Mouse (Mus musculus) liver, embryonic 14.5 days (tissue): Measurements from ENCODE around the gene Lmx1a. TPM values are rescaled to one million over a fixed set of nuclear protein-coding genes. Genes with fewer than 3 reads are reported as not detected.

Source experiments
- ATAC-seq: fragments of 200-750 bp; cut with Nextera tagmentation; 2 replicates; pipeline ENCODE4 v1.8.0; 2017; ENCODE audit warnings: moderate number of reproducible peaks, mild to moderate bottlenecking, moderate library complexity; ENCODE audit not compliant: insufficient read depth
- DNase-seq, 3 experiments: peaks; one replicate each; pipeline ENCODE4 v3.0.0-alpha.2; 2012 to 2013; ENCODE audit warnings: low read depth in 3 of 3, low spot score in 3 of 3
- H3K27ac ChIP-seq: fragments of 300-500 bp; sonication (generic); 2 replicates; pipeline ENCODE4 v1.5.1; 2014; ENCODE audit warnings: moderate library complexity, mild to moderate bottlenecking, control low read depth, inconsistent platforms
- H3K27me3 ChIP-seq: fragments of 300-500 bp; sonication (generic); 2 replicates; pipeline ENCODE4 v1.6.1; 2014; ENCODE audit warnings: mild to moderate bottlenecking, low read length, moderate library complexity; ENCODE audit not compliant: control insufficient read depth, insufficient read depth
- H3K36me3 ChIP-seq: fragments of 300-500 bp; sonication (generic); replicated peaks from 2 replicates; pipeline ENCODE4 v1.6.1; 2014; ENCODE audit warnings: low read depth; ENCODE audit not compliant: control insufficient read depth, insufficient read depth
- H3K4me1 ChIP-seq, 2 experiments: fragments of 200-500 bp in 1 of 2; fragments of 300-500 bp in 1 of 2; sonication (generic) in 1 of 2; replicated peaks; 2 replicates each; pipeline ENCODE4 v1.6.1; 2012 to 2014; ENCODE audit warnings: antibody characterized with exemption in 1 of 2, inconsistent platforms in 1 of 2, low read length in 1 of 2; ENCODE audit not compliant: control insufficient read depth in 2 of 2, insufficient read depth in 2 of 2
- H3K4me2 ChIP-seq: fragments of 300-500 bp; sonication (generic); 2 replicates; pipeline ENCODE4 v1.6.1; 2014; ENCODE audit warnings: low read depth, mild to moderate bottlenecking, control low read depth, moderate library complexity
- H3K4me3 ChIP-seq, 2 experiments: fragments of 200-500 bp in 1 of 2; fragments of 300-500 bp in 1 of 2; sonication (generic) in 1 of 2; 2 replicates each; pipeline ENCODE4 v1.5.1; 2012 to 2014; ENCODE audit warnings: low read depth in 2 of 2, low read length in 2 of 2, mild to moderate bottlenecking in 2 of 2, control low read depth in 1 of 2, inconsistent platforms in 1 of 2, moderate library complexity in 1 of 2; ENCODE audit not compliant: insufficient read depth in 1 of 2
- H3K9ac ChIP-seq: fragments of 300-500 bp; sonication (generic); replicated peaks from 2 replicates; pipeline ENCODE4 v1.6.1; 2014; ENCODE audit warnings: mild to moderate bottlenecking, control low read depth, moderate library complexity
- H3K9me3 ChIP-seq: fragments of 300-500 bp; sonication (generic); 2 replicates; pipeline ENCODE4 v1.6.1; 2016; ENCODE audit warnings: low read length, mixed read lengths; ENCODE audit not compliant: control insufficient read depth
- CTCF ChIP-seq: IDR thresholded peaks from 2 replicates; pipeline ENCODE4 v1.5.1; 2016; ENCODE audit warnings: antibody characterized with exemption, low read depth, control low read depth
- EP300 ChIP-seq: IDR thresholded peaks from 2 replicates; pipeline ENCODE4 v1.6.1; 2016; ENCODE audit warnings: antibody characterized with exemption, low read depth
- WGBS: fragments of 180-500 bp; shearing (Covaris S2); extraction: QIAGEN DNeasy Blood & Tissue Kit; methylation state at CpG from one replicate; pipeline ENCODE4 v1.1.7; 2014; ENCODE audit not compliant: insufficient replicate concordance; 5-methylcytosine and 5-hydroxymethylcytosine counted together
- polyA plus RNA-seq, 2 experiments: library from polyadenylated mRNA; depleted of rRNA in 1 of 2; stranded (reverse) in 1 of 2; unstranded in 1 of 2; fragments of >200 nt; fragmentation: Nextera tagmentation in 1 of 2; extraction: Ambion mirVana in 1 of 2; gene quantifications; 2 replicates each; pipeline versions ENCODE4 v1.2.1 to v1.2.3; 2012 to 2014

Gene Lmx1a
- polyA plus RNA-seq, 2 experiments: 0.06 to 0.08 TPM

GRCm38 (mm10) chr1:167820031-167820430 is 131.0 kb downstream of the Lmx1a start:
- WGBS: 75% methylated on average over 6 of the region's 6 CpGs
- H3K9me3 ChIP-seq: no peaks in the 10 kb centered on the region
- H3K4me2 ChIP-seq: no peak overlapping the region
- TF ChIP-seq CTCF: no peak
- no peak for TF ChIP-seq EP300
- no peak overlapping the region for H3K4me3 ChIP-seq
- H3K27me3 ChIP-seq: no peaks in the 10 kb centered on the region
- H3K9ac ChIP-seq: no peak overlapping the region
- H3K27ac ChIP-seq: no peak overlapping the region
- H3K4me1 ChIP-seq: 0 out of 4 replicates have a peak, but pooled peaks cover 0 to 2% of the 10 kb centered on the region in 2 experiments
- H3K36me3 ChIP-seq: no peaks in the 10 kb centered on the region
- DNase-seq: no peak
- ATAC-seq: no peak

GRCm38 (mm10) chr1:167821125-167821524 is 132.1 kb downstream of the Lmx1a start:
- H3K4me3 ChIP-seq: no peak overlapping the region
- no peak overlapping the region for H3K27ac ChIP-seq
- DNase-seq (no peak), ATAC-seq (no peak)
- 47% methylated on average over 1 of the region's 1 CpGs for WGBS
- H3K4me2 ChIP-seq: no peak overlapping the region
- TF ChIP-seq CTCF (no peak), EP300 (no peak)
- no peaks in the 10 kb centered on the region for H3K9me3 ChIP-seq
- no peak overlapping the region for H3K9ac ChIP-seq
- H3K27me3 ChIP-seq: no peaks in the 10 kb centered on the region
- H3K36me3 ChIP-seq: no peaks in the 10 kb centered on the region
- 0 out of 4 replicates have a peak, but pooled peaks cover 0 to 2% of the 10 kb centered on the region in 2 experiments for H3K4me1 ChIP-seq

- TF ChIP-seq EP300 (no peak), CTCF (no peak)
- Histone ChIP-seq H3K36me3 (no peaks in the 10 kb centered on the region), H3K9me3 (no peaks in the 10 kb centered on the region), H3K27me3 (no peaks in the 10 kb centered on the region), H3K4me3 (no peak overlapping the region), H3K4me2 (no peak overlapping the region), H3K9ac (no peak overlapping the region), H3K27ac (no peak overlapping the region), H3K4me1 (no peaks in the 10 kb centered on the region)
- no peak for ATAC-seq
- no peak for DNase-seq
- WGBS: 54% methylated on average over 7 of the region's 7 CpGs
Observed at GRCm38 (mm10) chr1:167830291-167830690, 141.3 kb downstream of the Lmx1a start.

- no peaks in the 10 kb centered on the region for H3K9me3 ChIP-seq
- no peak for DNase-seq
- H3K36me3 ChIP-seq: no peaks in the 10 kb centered on the region
- H3K9ac ChIP-seq: no peak overlapping the region
- TF ChIP-seq CTCF (no peak), EP300 (no peak)
- H3K27me3 ChIP-seq: no peaks in the 10 kb centered on the region
- WGBS: 59% methylated on average over 3 of the region's 3 CpGs
- no peak overlapping the region for H3K27ac ChIP-seq
- H3K4me1 ChIP-seq: no peaks in the 10 kb centered on the region
- no peak for ATAC-seq
- no peak overlapping the region for H3K4me3 ChIP-seq
- no peak overlapping the region for H3K4me2 ChIP-seq
Observed at GRCm38 (mm10) chr1:167831601-167832000, 142.6 kb downstream of the Lmx1a start.

GRCm38 (mm10) chr1:167854801-167855200 is 165.8 kb downstream of the Lmx1a start:
- 70% methylated on average over 4 of the region's 4 CpGs for WGBS
- no peak for ATAC-seq
- H3K27me3 ChIP-seq: no peaks in the 10 kb centered on the region
- DNase-seq: no peak
- H3K9me3 ChIP-seq: no peaks in the 10 kb centered on the region
- no peak for TF ChIP-seq EP300
- no peak for TF ChIP-seq CTCF
- no peak overlapping the region for H3K27ac ChIP-seq
- no peak overlapping the region for H3K4me2 ChIP-seq
- H3K4me1 ChIP-seq: no peaks in the 10 kb centered on the region
- H3K36me3 ChIP-seq: no peaks in the 10 kb centered on the region
- H3K9ac ChIP-seq: no peak overlapping the region
- no peak overlapping the region for H3K4me3 ChIP-seq
